Mouse (Mus musculus): ENCODE measurements around the gene Tbc1d12.
"Not testable (repeated sequence)": the region's sequence is repeated elsewhere in the genome, so short reads cannot be mapped to it uniquely, and the experiment has no call there.

DNA sequence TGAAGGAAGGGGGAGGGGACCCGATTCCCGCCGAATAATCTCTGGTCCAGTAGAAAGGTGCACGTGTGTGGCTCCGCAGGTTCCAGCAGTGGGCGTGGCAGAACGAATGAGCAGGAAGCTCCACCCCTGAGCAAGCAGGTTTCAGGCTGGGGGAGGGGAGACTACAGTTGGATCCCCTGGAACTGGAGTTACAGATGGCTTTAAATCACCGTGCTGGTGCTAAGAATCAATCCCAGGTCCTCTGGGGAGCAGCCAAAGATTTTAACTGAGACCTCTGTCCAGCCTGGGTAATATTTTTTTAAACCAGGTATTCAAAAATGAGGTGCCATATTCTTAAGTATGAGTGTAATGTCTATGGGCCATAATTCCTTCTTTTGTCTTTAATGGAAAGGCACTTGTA lies 38.4 kb downstream of the Tbc1d12 start:
- TF ChIP-seq POLR2A (IDR thresholded peaks at IDR 0.05; ENCODE audit: insufficient read length, low read depth); MYOG (IDR thresholded peaks at IDR 0.05; ENCODE audit: control insufficient read depth in 1 of 3, insufficient read depth in 1 of 3, insufficient read length in 2 of 3, low read depth in 2 of 3); REST (IDR thresholded peaks at IDR 0.05; ENCODE audit: insufficient read depth, insufficient read length): not testable (repeated sequence)

All from myocyte (in vitro differentiated cells).